Mouse (Mus musculus) Patski (cell line): ENCODE measurements around the gene Fsd1. TPM values are rescaled to one million over a fixed set of nuclear protein-coding genes. Genes with fewer than 3 reads are reported as not detected.
A peak's percentile ranks its signal among the peaks of the same experiment; 100 is the strongest.

ENCODE experiments used
- ATAC-seq: fragments of 100-300 bp; one replicate; pipeline ENCODE4 v1.8.0; 2021
- CTCF ChIA-PET: fragments of 350-600 bp; sonication (Branson Sonifier 250); formaldehyde crosslinking; loops from one replicate; lab custom pipeline; 2022; ENCODE audit warnings: inconsistent platforms; lab: Charles Lee
- POLR2A ChIA-PET: fragments of 350-600 bp; sonication (Branson Sonifier 250); formaldehyde crosslinking; loops from one replicate; lab custom pipeline; 2022; ENCODE audit warnings: antibody characterized with exemption, inconsistent platforms; lab: Charles Lee
- DNase-seq: peaks from one replicate; pipeline ENCODE4 v3.0.0-alpha.2; 2011; ENCODE audit warnings: low read depth, low spot score
- H3K27me3 ChIP-seq: fragments of 371-371 bp; one replicate; pipeline ENCODE4 v1.5.1; 2021
- CTCF ChIP-seq: fragments of 100-300 bp; IDR thresholded peaks from one replicate; pipeline ENCODE4 v1.5.1; 2021
- in situ Hi-C: fragments of 300-500 bp; cut with MboI; formaldehyde crosslinking; loops from 3 replicates; pipeline ENCODE4 v1.11.1; 2018; ENCODE audit warnings: low pct_unique_long_range_greater_than_20kb, mixed read lengths
- polyA plus RNA-seq: library from polyadenylated mRNA; unstranded; gene quantifications from one replicate; pipeline ENCODE4 v1.2.3, GENCODE M21; 2021

Fsd1 gene
- polyA plus RNA-seq, 1 experiment from 2014 or later: 26.2 TPM

- POLR2A ChIA-PET: no interaction called here
- DNase-seq: no peak
Measured at GRCm38 (mm10) chr17:55954229-55954628, 32.1 kb upstream of the Fsd1 start.

GRCm38 (mm10) chr17:55956129-55956528 lies 30.2 kb upstream of the Fsd1 start:
- TF ChIP-seq CTCF: no peak
- peaks cover 14% of the 10 kb centered on the region for H3K27me3 ChIP-seq
- POLR2A ChIA-PET: no interaction called here
- CTCF ChIA-PET: interaction anchor here (1.2 kb wide), 1 partner anchor 13 kb away, joined by 3 read pairs; no protein-coding TSS in a partner anchor
- no peak for DNase-seq
- in situ Hi-C loops: no loop called here
- ATAC-seq: no peak

More at GRCm38 (mm10) chr17:55954229-55954628, 32.1 kb upstream of the Fsd1 start:
- no peak for ATAC-seq
- TF ChIP-seq CTCF: no peak
- H3K27me3 ChIP-seq: peaks cover 19% of the 10 kb centered on the region
- CTCF ChIA-PET: no interaction called here
- in situ Hi-C loops: no loop called here

- POLR2A ChIA-PET: no interaction called here
- ATAC-seq: no peak
- DNase-seq: no peak
- TF ChIP-seq CTCF: no peak
- in situ Hi-C loops: no loop called here
- CTCF ChIA-PET: interaction anchor here (1.2 to 1.5 kb wide), 3 partner anchors 13 to 254 kb away, joined by 3 to 6 read pairs (median 3); no protein-coding TSS in a partner anchor
- H3K27me3 ChIP-seq: peaks cover 12% of the 10 kb centered on the region
Measured at GRCm38 (mm10) chr17:55956591-55956990, 29.7 kb upstream of the Fsd1 start.

GRCm38 (mm10) chr17:55957168-55957567 lies 29.1 kb upstream of the Fsd1 start:
- in situ Hi-C loops: no loop called here
- ATAC-seq: no peak

GRCm38 (mm10) chr17:55957726-55958583 lies 28.4 kb upstream of the Fsd1 start:
- DNase-seq: no peak
- no peak for TF ChIP-seq CTCF
- peaks cover 4% of the 10 kb centered on the region for H3K27me3 ChIP-seq
- no peak for ATAC-seq
- CTCF ChIA-PET: interaction anchor here (1.4 to 1.5 kb wide), 2 partner anchors 19 to 256 kb away, joined by 3 to 6 read pairs; no protein-coding TSS in a partner anchor
- POLR2A ChIA-PET: interaction anchor here (0.7 kb wide), 2 partner anchors 150 to 250 kb away, joined by 3 read pairs; no protein-coding TSS in a partner anchor
- in situ Hi-C loops: no loop called here

More at GRCm38 (mm10) chr17:55957168-55957567, 29.1 kb upstream of the Fsd1 start:
- H3K27me3 ChIP-seq: peaks cover 11% of the 10 kb centered on the region
- POLR2A ChIA-PET: no interaction called here
- TF ChIP-seq CTCF: no peak
- DNase-seq: no peak
- CTCF ChIA-PET: interaction anchor here (1.2 to 1.5 kb wide), 3 partner anchors 14 to 255 kb away, joined by 3 to 6 read pairs (median 3); no protein-coding TSS in a partner anchor

GRCm38 (mm10) chr17:55958584-55958886 lies 27.8 kb upstream of the Fsd1 start:
- ChIA-PET POLR2A (interaction anchor here (0.7 kb wide), 2 partner anchors 149 to 249 kb away, joined by 3 read pairs; no protein-coding TSS in a partner anchor), CTCF (interaction anchor here (0.8 kb wide), 1 partner anchor 78 kb away, joined by 3 read pairs; the partner anchor contains the start of gene Sh3gl1)
- peaks cover 2% of the 10 kb centered on the region for H3K27me3 ChIP-seq
- in situ Hi-C loops: no loop called here
- ATAC-seq (no peak), DNase-seq (no peak)
- TF ChIP-seq CTCF: no peak

- POLR2A ChIA-PET: interaction anchor here (0.7 kb wide), 2 partner anchors 148 to 249 kb away, joined by 3 read pairs; no protein-coding TSS in a partner anchor
- ATAC-seq: peak; percentile 97
- in situ Hi-C loops: no loop called here
- CTCF ChIA-PET: interaction anchor here (0.8 to 1.1 kb wide), 3 partner anchors 73 to 257 kb away, joined by 3 read pairs; partner anchors contain the start of gene Sh3gl1
- TF ChIP-seq CTCF: no peak
- DNase-seq: peak; percentile 90
- no peaks in the 10 kb centered on the region for H3K27me3 ChIP-seq
Measured at GRCm38 (mm10) chr17:55958918-55959728, 27.2 kb upstream of the Fsd1 start, which contains the start of gene Yju2. Yju2 (plus strand) TSS chr17:55959099.

- in situ Hi-C loops: loop anchor here (10.0 kb wide), 1 partner anchor 55 kb away; no protein-coding TSS in a partner anchor
- DNase-seq (no peak), ATAC-seq (no peak)
- TF ChIP-seq CTCF: no peak
- CTCF ChIA-PET: interaction anchor here (0.9 to 1.1 kb wide), 2 partner anchors 72 to 258 kb away, joined by 3 read pairs; no protein-coding TSS in a partner anchor
- POLR2A ChIA-PET: interaction anchor here (1.3 kb wide), 1 partner anchor 17 kb away, joined by 3 read pairs; no protein-coding TSS in a partner anchor
- H3K27me3 ChIP-seq: no peaks in the 10 kb centered on the region
Measured at GRCm38 (mm10) chr17:55959946-55960740, 26.2 kb upstream of the Fsd1 start.

GRCm38 (mm10) chr17:55960791-55961190 lies 25.5 kb upstream of the Fsd1 start:
- no peak for TF ChIP-seq CTCF
- in situ Hi-C loops: loop anchor here (10.0 kb wide), 1 partner anchor 54 kb away; no protein-coding TSS in a partner anchor
- DNase-seq: no peak
- no peak for ATAC-seq
- CTCF ChIA-PET: no interaction called here
- H3K27me3 ChIP-seq: no peaks in the 10 kb centered on the region
- POLR2A ChIA-PET: interaction anchor here (1.3 kb wide), 1 partner anchor 16 kb away, joined by 3 read pairs; no protein-coding TSS in a partner anchor
